In genomic region chr2:38866711-38867110, GRCm38 (mm10) we compare ENCODE assay signal across 21 mouse cellular contexts.
DNase-seq lines count a peak whose midpoint lies in the region; ATAC-seq and TF ChIP-seq lines count a peak whose summit lies in the region.
"Had no signal": no experiment of that assay in that cellular context is flagged by ENCODE, and none has a peak within 500 bp of the region (broad histone marks: within the 10 kb centered on the region; RNA-seq: fewer than 3 reads in every experiment).

No protein-coding gene starts in this region.

- no peak for TF ChIP-seq CTCF in thymus, adult 2 months (IDR thresholded peaks at IDR 0.05; ENCODE audit: borderline replicate concordance, control insufficient read depth, extremely low read depth, insufficient read depth, low read length, poor library complexity)

- no peak overlapping the region for H3K4me2 ChIP-seq in midbrain, embryonic 14.5 days (ENCODE audit: low read length)
- H3K4me2 ChIP-seq: hindbrain, embryonic 15.5 days had no signal

- 90% methylated on average over 1 of the region's 1 CpGs for WGBS in midbrain, embryonic 14.5 days
- 87% methylated on average over 1 of the region's 1 CpGs for WGBS in thymus, adult 2 months

- no peak for TF ChIP-seq POLR2A in thymus, adult 2 months (IDR thresholded peaks at IDR 0.05; ENCODE audit: control insufficient read depth, extremely low read depth, insufficient read depth, low read length, poor library complexity)

- no peak for ATAC-seq in midbrain, embryonic 14.5 days (ENCODE audit: low FRiP score, low TSS enrichment)
- ATAC-seq: forebrain, postnatal 0 days; liver, postnatal 0 days had no signal

- peak; percentile 62 for DNase-seq in adrenal gland, adult 2 months
- DNase-seq in adrenal gland, postnatal 25 days, result no peak
- peak; percentile 12 for DNase-seq in urinary bladder, postnatal 14 days (ENCODE audit: low spot score)
- DNase-seq in urinary bladder, postnatal 25 days (ENCODE audit: low spot score), result no peak
- DNase-seq in gonadal fat pad, adult 2 months (ENCODE audit: low read depth), result peak; percentile 66
- DNase-seq in left cerebral cortex, adult 11 months (ENCODE audit: low spot score), result no peak
- DNase-seq in midbrain, embryonic 14.5 days, result no peak
- no peak for DNase-seq in thymus, adult 2 months
- DNase-seq: B cell, adult 2 months; cerebellum, adult 9-11 months; embryo, embryonic 11 days; forebrain, postnatal 0 days; gastrocnemius, postnatal 10 days; heart, postnatal 10 days; kidney, adult 11 months; kidney, postnatal 4 days; liver, postnatal 0 days; thymus, postnatal 14 days had no signal

- no peak overlapping the region for H3K9ac ChIP-seq in midbrain, embryonic 14.5 days (replicated peaks; ENCODE audit: low read length)
- H3K9ac ChIP-seq: forebrain, postnatal 0 days; hindbrain, embryonic 15.5 days; liver, postnatal 0 days had no signal

- no peak overlapping the region for H3K4me3 ChIP-seq in midbrain, embryonic 14.5 days (replicated peaks; ENCODE audit: low read depth, low read length)
- no peak overlapping the region for H3K4me3 ChIP-seq in thymus, adult 2 months (ENCODE audit: control insufficient read depth, insufficient read depth, low read length)
- H3K4me3 ChIP-seq: erythroblast, embryonic 14.5 days; hindbrain, embryonic 15.5 days; midbrain, embryonic 10.5 days had no signal

- no peaks in the 10 kb centered on the region for H3K9me3 ChIP-seq in midbrain, embryonic 14.5 days (ENCODE audit: control insufficient read depth, low read length)
- H3K9me3 ChIP-seq: hindbrain, embryonic 15.5 days; midbrain, embryonic 10.5 days had no signal

- no peak overlapping the region for H3K27ac ChIP-seq in midbrain, embryonic 14.5 days (replicated peaks; ENCODE audit: low read depth, low read length)
- no peak overlapping the region for H3K27ac ChIP-seq in thymus, adult 2 months (ENCODE audit: control insufficient read depth, insufficient read depth, low read length)
- H3K27ac ChIP-seq: hindbrain, embryonic 15.5 days; midbrain, embryonic 10.5 days had no signal

- peaks cover 18% of the 10 kb centered on the region; the same call in 1 of the 2 replicates for H3K36me3 ChIP-seq in midbrain, embryonic 14.5 days (ENCODE audit: control insufficient read depth, insufficient read depth, low read length)
- H3K36me3 ChIP-seq in thymus, adult 2 months (ENCODE audit: control insufficient read depth, insufficient read depth, low read length), result no peaks in the 10 kb centered on the region
- H3K36me3 ChIP-seq: hindbrain, embryonic 15.5 days had no signal

- no peaks in the 10 kb centered on the region for H3K27me3 ChIP-seq in midbrain, embryonic 14.5 days (ENCODE audit: control insufficient read depth, insufficient read depth, low read length)
- no peaks in the 10 kb centered on the region for H3K27me3 ChIP-seq in thymus, adult 2 months (ENCODE audit: control insufficient read depth, insufficient read depth, low read length)
- H3K27me3 ChIP-seq: hindbrain, embryonic 15.5 days had no signal

- no peaks in the 10 kb centered on the region for H3K4me1 ChIP-seq in midbrain, embryonic 14.5 days (ENCODE audit: control insufficient read depth, insufficient read depth, low read length)
- no peaks in the 10 kb centered on the region for H3K4me1 ChIP-seq in thymus, adult 2 months (replicated peaks; ENCODE audit: control insufficient read depth, insufficient read depth, low read length)
- H3K4me1 ChIP-seq: hindbrain, embryonic 15.5 days; midbrain, embryonic 10.5 days had no signal

Comparison
In these comparisons a context has a peak if more than half of its experiments do, and no peak if none do; other contexts are left out.
1. DNase-seq: peak in adrenal gland, adult 2 months (single experiment), urinary bladder, postnatal 14 days (single experiment) and gonadal fat pad, adult 2 months (single experiment); none in adrenal gland, postnatal 25 days (single experiment), urinary bladder, postnatal 25 days (single experiment), left cerebral cortex, adult 11 months (single experiment), midbrain, embryonic 14.5 days (single experiment) and thymus, adult 2 months (single experiment).